Mouse (Mus musculus): ENCODE data around the gene Il6st. TPM values are rescaled to one million over a fixed set of nuclear protein-coding genes. Genes with fewer than 3 reads are reported as not detected.

Il6st gene
- total and polyA plus RNA-seq, 3 experiments = 39.0 to 256 (median 204) TPM

- Histone ChIP-seq H3K36me3 (ENCODE audit: control insufficient read depth, insufficient read depth, low read length) (no peaks in the 10 kb centered on the region), H3K79me2 (replicated peaks; ENCODE audit: control insufficient read depth, insufficient read depth, low read length) (no peaks in the 10 kb centered on the region), H3K27ac (peak overlapping the region; percentile 51), H3K4me1 (ENCODE audit: control insufficient read depth, insufficient read depth, low read length) (peaks cover 14% of the 10 kb centered on the region), H3K27me3 (ENCODE audit: control insufficient read depth, insufficient read depth, low read length) (no peaks in the 10 kb centered on the region), H3K9ac (ENCODE audit: low read depth, low read length) (peak overlapping the region; percentile 17; the same call in 1 of the 2 replicates), H3K4me3 (peak overlapping the region; percentile 14)
- intact Hi-C loops (cut with DNase I) = loop anchor here (2.0 kb wide), 1 partner anchor 14 kb away; no protein-coding TSS in a partner anchor
- DNase-seq = no peak
- 21% methylated on average over 15 of the region's 15 CpGs for WGBS
- no peak for TF ChIP-seq EP300 (IDR thresholded peaks at IDR 0.05; ENCODE audit: insufficient read depth, low read depth, low read length)
- TF ChIP-seq POLR2A (IDR thresholded peaks at IDR 0.05; ENCODE audit: insufficient read depth, low read depth, low read length) = no peak
- no peak for TF ChIP-seq CTCF (IDR thresholded peaks at IDR 0.05)
These were observed 24.6 kb upstream of the Il6st start for GRCm38 (mm10) chr13:112439105-112439818.

GRCm38 (mm10) chr13:112439917-112440361 lies 23.9 kb upstream of the Il6st start:
- H3K9ac ChIP-seq (ENCODE audit: low read depth, low read length) = no peak overlapping the region; the same call in 1 of the 2 replicates
- peaks cover 14% of the 10 kb centered on the region for H3K4me1 ChIP-seq (ENCODE audit: control insufficient read depth, insufficient read depth, low read length)
- WGBS = 9% methylated on average over 9 of the region's 9 CpGs
- DNase-seq = peak; percentile 72 to 82
- no peaks in the 10 kb centered on the region for H3K36me3 ChIP-seq (ENCODE audit: control insufficient read depth, insufficient read depth, low read length)
- H3K27ac ChIP-seq = peak overlapping the region; percentile 51
- H3K27me3 ChIP-seq (ENCODE audit: control insufficient read depth, insufficient read depth, low read length) = no peaks in the 10 kb centered on the region
- H3K4me3 ChIP-seq = peak overlapping the region; percentile 14; the same call in 1 of the 2 replicates
- TF ChIP-seq POLR2A (IDR thresholded peaks at IDR 0.05; ENCODE audit: insufficient read depth, low read depth, low read length) (0 out of 2 replicates have a peak, but pooled peaks have one; percentile 18), EP300 (IDR thresholded peaks at IDR 0.05; ENCODE audit: insufficient read depth, low read depth, low read length) (0 out of 2 replicates have a peak, but pooled peaks have one; percentile 24), CTCF (IDR thresholded peaks at IDR 0.05) (no peak)
- intact Hi-C loops (cut with DNase I) = loop anchor here (2.0 kb wide), 1 partner anchor 13 kb away; no protein-coding TSS in a partner anchor
- H3K79me2 ChIP-seq (replicated peaks; ENCODE audit: control insufficient read depth, insufficient read depth, low read length) = no peaks in the 10 kb centered on the region

- no peak overlapping the region; the same call in 1 of the 2 replicates for H3K27ac ChIP-seq
- no peaks in the 10 kb centered on the region for H3K27me3 ChIP-seq (ENCODE audit: control insufficient read depth, insufficient read depth, low read length)
These were observed 23.2 kb upstream of the Il6st start for GRCm38 (mm10) chr13:112440668-112441067.

GRCm38 (mm10) chr13:112442867-112443529 lies 20.9 kb upstream of the Il6st start:
- Histone ChIP-seq H3K4me3 (no peak overlapping the region), H3K36me3 (ENCODE audit: control insufficient read depth, insufficient read depth, low read length) (no peaks in the 10 kb centered on the region), H3K9ac (ENCODE audit: low read depth, low read length) (no peak overlapping the region), H3K27me3 (ENCODE audit: control insufficient read depth, insufficient read depth, low read length) (no peaks in the 10 kb centered on the region), H3K27ac (no peak overlapping the region), H3K79me2 (replicated peaks; ENCODE audit: control insufficient read depth, insufficient read depth, low read length) (no peaks in the 10 kb centered on the region), H3K4me1 (ENCODE audit: control insufficient read depth, insufficient read depth, low read length) (peaks cover 12% of the 10 kb centered on the region)
- WGBS = 71% methylated on average over 7 of the region's 7 CpGs
- intact Hi-C loops (cut with DNase I) = no loop called here
- TF ChIP-seq EP300 (IDR thresholded peaks at IDR 0.05; ENCODE audit: insufficient read depth, low read depth, low read length) (no peak), CTCF (IDR thresholded peaks at IDR 0.05) (no peak), POLR2A (IDR thresholded peaks at IDR 0.05; ENCODE audit: insufficient read depth, low read depth, low read length) (no peak)
- DNase-seq = no peak

More at GRCm38 (mm10) chr13:112440668-112441067, 23.2 kb upstream of the Il6st start:
- H3K4me1 ChIP-seq (ENCODE audit: control insufficient read depth, insufficient read depth, low read length) = peaks cover 13% of the 10 kb centered on the region
- TF ChIP-seq CTCF (IDR thresholded peaks at IDR 0.05) (no peak), POLR2A (IDR thresholded peaks at IDR 0.05; ENCODE audit: insufficient read depth, low read depth, low read length) (no peak), EP300 (IDR thresholded peaks at IDR 0.05; ENCODE audit: insufficient read depth, low read depth, low read length) (no peak)
- 72% methylated on average over 8 of the region's 8 CpGs for WGBS
- intact Hi-C loops (cut with DNase I) = no loop called here
- no peak for DNase-seq
- H3K36me3 ChIP-seq (ENCODE audit: control insufficient read depth, insufficient read depth, low read length) = no peaks in the 10 kb centered on the region
- H3K9ac ChIP-seq (ENCODE audit: low read depth, low read length) = no peak overlapping the region
- no peak overlapping the region for H3K4me3 ChIP-seq
- H3K79me2 ChIP-seq (replicated peaks; ENCODE audit: control insufficient read depth, insufficient read depth, low read length) = no peaks in the 10 kb centered on the region

GRCm38 (mm10) chr13:112447108-112447665 lies 16.7 kb upstream of the Il6st start:
- no peak overlapping the region for H3K4me3 ChIP-seq
- no peak for TF ChIP-seq POLR2A (IDR thresholded peaks at IDR 0.05; ENCODE audit: insufficient read depth, low read depth, low read length)
- TF ChIP-seq EP300 (IDR thresholded peaks at IDR 0.05; ENCODE audit: insufficient read depth, low read depth, low read length) = no peak
- no peak for TF ChIP-seq CTCF (IDR thresholded peaks at IDR 0.05)
- H3K36me3 ChIP-seq (ENCODE audit: control insufficient read depth, insufficient read depth, low read length) = no peaks in the 10 kb centered on the region
- H3K27me3 ChIP-seq (ENCODE audit: control insufficient read depth, insufficient read depth, low read length) = no peaks in the 10 kb centered on the region
- H3K27ac ChIP-seq = no peak overlapping the region
- 85% methylated on average over 8 of the region's 8 CpGs for WGBS
- no peak for DNase-seq
- no peak overlapping the region for H3K9ac ChIP-seq (ENCODE audit: low read depth, low read length)
- H3K4me1 ChIP-seq (ENCODE audit: control insufficient read depth, insufficient read depth, low read length) = no peaks in the 10 kb centered on the region; the same call in 1 of the 2 replicates
- intact Hi-C loops (cut with DNase I) = no loop called here
- no peaks in the 10 kb centered on the region for H3K79me2 ChIP-seq (replicated peaks; ENCODE audit: control insufficient read depth, insufficient read depth, low read length)

Data from heart, adult 2 months (tissue).